Mouse (Mus musculus): ENCODE data around the gene Znrf4. TPM values are rescaled to one million over a fixed set of nuclear protein-coding genes. Genes with fewer than 3 reads are reported as not detected.
A peak's percentile ranks its signal among the peaks of the same experiment; 100 is the strongest.

The Znrf4 gene
- total RNA-seq, 2 experiments from 2014 or later: not detected

DNA sequence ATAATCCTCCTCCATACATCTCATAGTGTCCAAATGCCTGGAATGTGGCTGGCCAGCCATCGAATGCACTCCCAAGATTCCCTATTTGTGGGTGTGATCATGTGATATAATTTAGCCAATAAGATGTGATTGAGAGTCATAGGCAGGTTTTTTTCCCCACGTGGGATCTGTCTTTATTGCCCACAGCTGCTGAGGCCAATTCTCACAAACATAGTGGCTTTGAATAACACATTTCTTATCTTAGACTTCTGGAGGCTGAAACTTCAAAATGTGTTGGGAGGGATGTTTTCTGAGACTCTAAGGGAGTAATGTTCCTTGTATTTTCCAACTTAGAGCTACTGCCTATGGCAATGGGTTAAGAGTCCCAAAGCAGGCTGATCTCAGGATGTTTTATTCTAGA, 17.8 kb downstream of the Znrf4 start:
- no peak for DNase-seq (ENCODE audit: extremely low spot score in 1 of 2, low spot score in 1 of 2)

DNA sequence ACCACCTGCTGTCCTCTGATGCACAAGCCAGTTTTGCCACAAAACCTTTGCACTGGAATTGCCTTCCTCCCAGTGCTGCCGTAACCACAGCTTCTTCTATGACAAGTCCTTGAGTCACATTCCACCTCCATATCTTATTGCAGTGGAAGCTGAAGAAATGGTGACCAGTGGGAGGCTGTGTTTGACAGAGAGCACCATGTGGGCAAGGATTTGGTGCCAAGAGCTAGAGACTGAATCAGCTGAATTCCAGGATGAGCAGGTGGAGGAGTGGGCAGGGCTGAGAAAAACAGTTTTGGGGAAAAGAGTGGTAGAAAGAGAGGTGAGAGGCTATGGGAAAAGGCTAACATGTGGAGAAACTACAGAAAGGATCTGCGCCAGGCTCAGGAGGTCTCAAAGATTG, 18.4 kb downstream of the Znrf4 start:
- no peak for DNase-seq (ENCODE audit: extremely low spot score in 1 of 2, low spot score in 1 of 2)

DNA sequence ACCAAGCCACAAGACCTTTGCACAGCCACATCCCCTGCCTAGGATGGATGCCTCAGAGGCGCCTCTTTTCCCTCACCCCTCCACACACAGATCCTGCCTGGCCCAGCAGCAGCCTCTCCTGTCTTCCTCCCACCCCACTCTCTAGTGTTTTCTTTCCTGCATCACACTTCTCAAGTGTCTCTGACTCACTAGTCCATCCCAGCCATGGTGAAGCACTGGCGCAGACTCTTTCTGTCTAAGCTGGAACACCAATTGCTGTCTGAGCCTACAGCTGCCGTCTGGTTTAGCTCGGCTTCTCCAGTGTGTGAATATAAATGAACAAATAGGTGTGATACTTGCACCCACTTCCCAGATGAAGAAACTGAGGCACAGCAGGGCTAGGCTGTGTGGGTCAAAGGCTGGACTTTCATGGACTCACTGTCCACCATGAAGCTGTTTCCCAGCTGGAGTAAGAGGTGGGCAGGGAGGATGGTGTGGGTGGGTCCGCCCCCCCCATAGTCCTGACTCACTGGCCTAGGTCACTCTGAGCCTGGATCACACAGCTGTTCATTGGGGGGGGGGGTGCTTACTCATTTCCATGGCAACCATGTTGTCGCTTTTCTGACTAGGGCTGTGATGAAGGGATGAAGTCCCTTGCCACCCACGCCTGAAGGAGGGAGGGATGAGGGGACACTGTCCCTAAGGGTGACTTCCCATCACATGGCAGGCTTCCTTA, 21.6 kb downstream of the Znrf4 start:
- DNase-seq (ENCODE audit: extremely low spot score in 1 of 2, low spot score in 1 of 2): no peak

DNA sequence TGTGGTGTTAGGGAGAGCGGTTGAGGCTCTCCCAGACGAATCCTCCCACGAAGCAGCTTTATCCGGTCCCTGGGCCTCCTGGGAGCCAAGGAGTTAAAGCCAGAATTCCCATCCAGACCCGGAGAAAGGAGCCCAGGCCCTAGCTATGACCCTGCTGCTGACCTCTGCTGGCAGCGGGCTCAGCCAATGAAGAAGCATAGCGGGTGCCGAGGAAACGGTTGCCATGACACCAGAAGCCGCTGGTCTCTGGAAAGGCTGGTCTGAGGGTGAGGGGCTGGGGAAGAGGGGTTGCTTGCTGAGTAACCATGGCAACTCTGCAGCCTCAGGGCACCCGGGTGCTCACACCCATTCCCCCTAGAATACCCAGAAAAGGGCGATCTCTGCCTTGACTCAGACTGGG, 24.2 kb downstream of the Znrf4 start:
- no peak for DNase-seq (ENCODE audit: extremely low spot score in 1 of 2, low spot score in 1 of 2)

DNA sequence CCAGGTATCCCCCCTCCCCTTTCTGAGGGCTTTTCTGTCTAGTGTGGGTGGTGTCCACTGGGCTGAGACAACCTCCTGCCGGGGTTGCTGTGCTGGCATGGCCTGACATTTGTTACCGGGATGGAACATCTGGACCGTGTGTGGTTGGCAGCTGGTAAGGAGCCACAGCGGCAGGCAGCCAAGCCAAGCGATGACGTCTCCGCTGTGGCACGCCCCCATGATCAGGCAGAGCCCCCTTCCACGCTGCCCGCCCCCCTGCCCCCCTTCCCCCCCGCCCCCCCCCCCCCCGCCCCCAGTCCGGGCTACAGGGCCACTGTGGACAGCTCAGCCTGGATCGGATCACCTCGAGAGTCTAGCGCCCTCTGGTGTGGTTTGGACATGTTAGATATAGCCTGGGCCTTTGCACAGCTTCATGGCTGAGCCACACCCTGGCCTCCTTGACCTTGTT, 24.8 kb downstream of the Znrf4 start:
- peak in 1 of 2 experiments; percentile 43 for DNase-seq (ENCODE audit: extremely low spot score in 1 of 2, low spot score in 1 of 2)

DNA sequence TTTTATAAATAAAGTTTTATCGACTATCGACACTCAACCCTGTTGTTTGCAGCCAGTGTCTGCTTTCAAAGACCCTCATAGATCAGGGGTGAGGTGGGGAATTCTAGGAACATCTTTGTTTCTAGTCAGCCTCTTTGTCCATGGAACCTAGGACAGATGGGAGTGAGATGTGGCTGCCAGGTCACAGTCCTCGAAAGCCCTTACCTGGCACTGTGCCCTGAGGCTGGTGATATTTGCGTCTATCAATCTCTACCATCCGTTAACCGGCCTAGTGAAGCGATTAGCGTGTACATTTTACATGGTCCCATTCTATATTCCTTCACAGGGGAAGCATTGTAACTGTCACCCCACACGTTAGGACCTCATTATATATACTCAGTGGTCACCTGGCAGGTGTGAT, 26.3 kb downstream of the Znrf4 start:
- DNase-seq (ENCODE audit: extremely low spot score in 1 of 2, low spot score in 1 of 2): no peak

DNA sequence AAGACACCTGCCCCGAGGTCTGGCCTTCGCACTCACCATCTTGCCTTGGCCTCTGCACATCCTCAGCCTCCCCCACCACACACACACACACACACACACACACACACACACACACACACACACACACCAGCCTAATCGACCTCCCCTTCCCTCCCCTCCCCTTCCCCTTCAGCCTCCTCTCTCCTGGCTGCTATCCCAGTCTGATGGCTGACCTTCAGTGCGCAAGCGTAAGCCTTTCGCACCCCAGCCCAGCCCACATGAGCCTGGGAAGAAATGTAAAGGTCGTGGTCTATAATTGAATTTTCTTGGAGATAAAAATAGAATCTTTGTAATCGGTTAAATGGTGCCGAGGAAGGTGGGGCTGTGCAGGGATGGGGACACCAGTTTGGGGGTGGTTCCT, 27.1 kb downstream of the Znrf4 start:
- DNase-seq (ENCODE audit: extremely low spot score in 1 of 2, low spot score in 1 of 2): no peak

DNA sequence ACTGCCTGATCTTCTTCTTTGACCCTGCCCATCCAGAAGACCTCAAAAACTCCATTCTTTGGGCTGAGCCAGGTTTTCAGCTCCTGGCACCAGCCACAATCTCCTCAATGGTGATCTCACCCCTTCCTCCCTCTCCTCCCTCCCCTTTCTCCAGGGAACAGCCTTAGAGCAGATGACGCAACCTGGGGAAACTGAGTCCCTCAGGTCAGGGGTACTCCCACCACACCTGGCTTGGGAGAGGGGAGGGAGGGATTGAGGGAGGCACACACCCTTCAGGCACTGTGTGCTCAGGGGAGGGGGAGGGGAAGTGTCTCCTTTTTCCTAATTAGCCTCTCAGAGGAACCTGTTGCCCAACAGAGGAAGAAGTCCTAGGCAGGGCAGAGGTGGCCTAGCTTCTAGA, 29.6 kb downstream of the Znrf4 start:
- no peak for DNase-seq (ENCODE audit: extremely low spot score in 1 of 2, low spot score in 1 of 2)

DNA sequence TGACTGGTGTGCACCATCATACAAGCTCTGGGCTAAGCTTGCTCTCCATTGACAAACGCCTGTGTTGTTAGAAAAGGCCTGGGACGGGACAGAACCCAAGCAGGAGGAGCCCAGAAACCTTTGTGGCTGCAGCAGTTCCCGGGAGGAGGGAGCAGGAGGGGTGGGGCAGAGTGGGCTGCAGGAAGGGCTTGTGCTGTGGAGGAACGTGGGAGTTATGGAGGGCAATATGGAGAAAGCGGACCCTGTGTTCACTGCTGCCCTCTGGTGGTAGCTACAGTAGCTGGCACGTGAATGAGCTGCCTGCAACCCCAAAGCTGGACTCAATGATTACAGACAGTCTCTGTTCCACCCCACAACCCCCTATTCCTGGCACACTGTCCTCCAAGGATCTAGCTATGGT, 32.9 kb downstream of the Znrf4 start:
- peak in 1 of 2 experiments; percentile 76 for DNase-seq (ENCODE audit: extremely low spot score in 1 of 2, low spot score in 1 of 2)

DNA sequence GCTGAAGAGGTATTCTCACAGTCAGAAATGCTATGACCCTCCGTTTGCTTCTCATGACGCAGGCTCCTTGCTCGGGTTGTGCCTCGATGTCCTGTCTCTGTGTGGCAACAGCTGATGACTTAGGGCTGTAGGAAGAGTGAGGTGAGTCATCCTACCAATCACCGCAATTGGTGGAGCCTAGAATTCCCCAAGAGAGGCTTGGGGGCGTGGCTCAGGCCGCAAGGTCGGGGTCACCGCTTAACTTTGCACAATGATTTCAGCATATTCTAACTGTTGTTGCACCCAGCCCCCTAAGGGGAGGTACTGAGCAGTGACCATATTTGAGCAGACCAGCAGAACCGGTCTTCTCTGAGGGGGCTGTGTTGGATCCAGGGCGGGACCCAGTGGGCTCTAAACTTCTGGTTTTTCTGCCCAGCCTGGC, 34.0 kb downstream of the Znrf4 start:
- no peak for DNase-seq (ENCODE audit: extremely low spot score in 1 of 2, low spot score in 1 of 2)

DNA sequence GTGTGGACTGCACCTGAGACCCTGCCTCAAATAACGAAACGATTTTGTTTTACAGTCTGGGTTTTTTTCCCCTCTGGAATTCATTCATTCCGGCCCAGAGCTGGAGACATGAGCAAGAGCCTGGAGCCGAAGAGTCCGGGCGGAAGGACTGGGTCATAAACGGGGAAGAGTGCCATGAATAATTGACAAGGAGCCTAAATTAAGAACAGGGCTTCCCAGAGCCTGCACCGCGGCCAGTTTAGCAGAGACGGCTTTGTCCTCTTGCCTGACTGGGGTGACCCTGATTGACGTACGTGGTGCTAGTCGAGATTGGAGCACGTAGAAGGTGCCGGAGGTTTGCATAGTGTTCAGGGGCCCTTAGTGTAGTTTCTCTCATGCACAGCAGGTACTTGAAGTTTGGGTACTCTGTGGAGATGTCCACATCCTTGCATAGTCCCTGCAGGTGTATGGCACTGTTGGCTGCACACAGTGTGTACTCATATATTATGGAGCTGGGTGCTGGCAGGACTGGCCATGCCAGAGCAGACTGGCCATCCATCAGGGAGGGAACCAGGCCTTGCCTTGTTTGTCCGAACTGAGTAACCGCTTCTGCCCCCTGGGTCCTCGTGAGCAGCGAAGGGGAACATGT, 34.9 kb downstream of the Znrf4 start:
- no peak for DNase-seq (ENCODE audit: extremely low spot score in 1 of 2, low spot score in 1 of 2)

DNA sequence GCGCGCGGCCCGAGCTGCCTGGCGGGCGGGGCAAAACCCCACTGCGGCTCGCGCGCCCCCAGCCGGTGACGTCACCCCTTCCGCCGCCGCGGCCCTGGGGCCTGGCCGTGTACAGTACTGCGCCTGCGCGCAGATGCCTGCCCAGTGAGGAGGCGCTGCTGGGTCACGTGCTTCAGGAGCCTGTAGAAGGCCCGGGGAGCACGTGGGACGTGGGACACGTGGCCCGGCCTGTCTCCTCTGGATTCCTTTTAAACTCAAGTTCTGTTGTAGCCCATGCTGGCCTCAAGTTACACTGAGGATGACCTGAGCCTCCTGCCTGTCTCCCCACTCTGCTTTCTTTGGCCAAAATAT, 35.9 kb downstream of the Znrf4 start, which contains the start of gene Ptprs:
Ptprs (minus strand) TSS at position 82 of the 351 bp plus-strand sequence.
- DNase-seq (ENCODE audit: extremely low spot score in 1 of 2, low spot score in 1 of 2): peak; percentile 96 to 98

DNA sequence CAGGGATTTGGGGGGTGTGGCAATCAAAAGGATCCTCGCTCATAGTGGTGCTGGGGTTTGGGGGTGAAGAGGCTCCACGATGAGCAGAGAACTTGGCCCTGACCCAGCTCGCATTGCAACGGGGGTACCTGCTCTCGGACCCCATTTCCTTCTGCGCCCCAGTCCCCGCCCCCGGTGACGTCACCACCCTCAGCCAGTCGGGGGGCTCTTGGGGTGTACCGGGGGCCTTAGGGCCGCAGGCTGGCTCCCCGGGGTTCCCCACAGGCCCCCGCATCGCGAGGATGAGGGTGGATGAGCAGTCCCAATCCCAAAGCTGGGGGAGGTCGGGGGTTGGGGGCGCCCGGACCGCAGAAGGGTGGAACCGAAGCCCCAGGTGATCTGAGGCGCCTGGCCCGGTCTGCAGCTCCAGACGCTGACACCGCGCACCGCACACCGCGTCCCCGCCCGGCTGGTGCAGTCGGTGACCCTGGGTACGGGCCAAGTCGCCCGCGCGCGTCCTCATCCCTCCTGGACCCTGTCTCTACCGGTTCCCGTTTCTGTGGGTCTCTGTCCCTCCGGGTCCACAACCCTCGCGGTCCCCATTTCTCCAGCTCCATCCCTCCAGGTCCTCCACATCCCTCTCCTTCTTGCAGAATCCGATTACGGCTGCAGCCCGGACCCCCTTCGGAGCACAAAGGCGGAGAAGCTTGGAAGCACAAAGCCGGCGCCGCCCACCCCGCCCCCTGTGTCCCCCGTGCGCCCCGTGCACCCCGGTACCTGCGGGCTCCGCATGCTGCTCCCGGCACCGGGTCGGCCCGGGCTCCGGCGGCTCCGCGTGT, 36.4 kb downstream of the Znrf4 start:
- DNase-seq (ENCODE audit: extremely low spot score in 1 of 2, low spot score in 1 of 2): peak in 1 of 2 experiments; percentile 66

DNA sequence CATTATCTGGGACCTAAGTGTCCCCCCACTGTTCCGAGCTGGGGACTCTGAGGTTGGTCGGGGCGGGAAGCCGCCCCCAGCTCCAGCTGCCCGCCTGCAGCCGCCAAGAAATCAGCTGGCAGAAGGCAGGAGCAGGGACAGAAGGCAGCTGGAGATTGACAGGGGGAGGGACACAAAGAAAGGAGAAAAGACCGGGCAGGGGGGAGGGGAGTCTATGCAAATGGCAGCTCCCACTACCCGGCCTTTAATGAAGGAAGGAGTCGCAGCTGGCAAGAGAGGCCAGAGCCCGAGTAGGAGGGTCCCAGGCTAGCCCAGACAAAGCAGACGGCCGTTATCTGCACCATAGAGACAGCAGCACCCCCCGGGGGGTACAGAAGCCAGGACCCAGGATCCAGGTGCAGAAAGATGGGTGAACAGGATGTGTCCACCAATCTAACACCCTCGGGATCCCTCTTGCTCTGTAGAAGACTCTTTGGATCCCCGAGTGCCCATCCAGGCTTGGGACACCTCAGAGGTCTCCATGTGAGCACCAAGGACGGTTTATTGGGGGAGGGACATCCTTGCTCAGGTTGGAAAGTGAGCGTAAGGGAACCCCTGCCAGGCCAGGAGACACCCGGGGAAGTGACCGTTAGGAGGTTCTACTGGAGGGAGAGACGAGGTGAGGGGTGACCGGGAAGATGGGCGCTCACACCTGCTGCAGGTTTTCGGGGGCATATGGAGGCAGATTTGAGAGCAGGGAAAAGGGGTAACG, 37.2 kb downstream of the Znrf4 start:
- DNase-seq (ENCODE audit: extremely low spot score in 1 of 2, low spot score in 1 of 2): peak; percentile 59

DNA sequence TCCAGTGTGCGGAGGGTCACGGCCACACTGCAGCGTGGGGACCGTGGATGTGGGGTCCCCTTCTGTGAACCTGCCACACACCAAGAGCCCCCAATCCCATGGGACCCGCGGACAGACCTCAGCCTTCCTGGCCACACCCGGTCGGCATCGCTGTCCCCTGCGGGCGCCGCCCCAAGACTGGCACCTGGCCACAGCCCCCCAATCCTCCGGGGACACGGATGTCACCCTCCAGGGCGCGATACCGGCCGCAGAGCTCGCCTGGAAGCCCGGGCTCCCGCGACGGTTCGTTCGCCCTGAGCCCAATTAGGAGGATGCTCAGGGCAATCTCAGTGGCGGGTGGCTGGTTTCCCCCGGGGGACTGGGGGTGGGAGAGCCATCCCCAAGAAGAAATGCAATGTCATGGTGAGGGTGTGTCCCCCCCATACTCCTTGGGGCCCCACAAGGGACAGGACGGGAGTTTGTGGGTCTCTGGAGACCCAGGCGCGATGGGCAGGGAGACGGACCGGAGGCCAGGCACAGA, 37.9 kb downstream of the Znrf4 start:
- no peak for DNase-seq (ENCODE audit: extremely low spot score in 1 of 2, low spot score in 1 of 2)

DNA sequence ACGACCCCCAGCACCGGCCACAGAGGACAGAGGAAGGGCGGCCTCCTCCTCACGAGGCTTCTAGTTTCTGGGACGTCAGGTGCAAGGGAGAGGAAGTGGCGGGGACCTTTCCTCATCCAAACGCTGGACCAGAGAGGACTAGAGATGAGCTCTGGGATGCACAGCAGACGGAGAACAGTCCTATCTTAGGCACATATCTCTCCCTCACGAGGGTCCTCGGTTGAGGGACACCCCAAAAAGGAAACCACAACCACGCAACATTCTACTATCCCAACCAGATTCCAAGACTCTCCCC, 38.7 kb downstream of the Znrf4 start:
- no peak for DNase-seq (ENCODE audit: extremely low spot score in 1 of 2, low spot score in 1 of 2)

DNA sequence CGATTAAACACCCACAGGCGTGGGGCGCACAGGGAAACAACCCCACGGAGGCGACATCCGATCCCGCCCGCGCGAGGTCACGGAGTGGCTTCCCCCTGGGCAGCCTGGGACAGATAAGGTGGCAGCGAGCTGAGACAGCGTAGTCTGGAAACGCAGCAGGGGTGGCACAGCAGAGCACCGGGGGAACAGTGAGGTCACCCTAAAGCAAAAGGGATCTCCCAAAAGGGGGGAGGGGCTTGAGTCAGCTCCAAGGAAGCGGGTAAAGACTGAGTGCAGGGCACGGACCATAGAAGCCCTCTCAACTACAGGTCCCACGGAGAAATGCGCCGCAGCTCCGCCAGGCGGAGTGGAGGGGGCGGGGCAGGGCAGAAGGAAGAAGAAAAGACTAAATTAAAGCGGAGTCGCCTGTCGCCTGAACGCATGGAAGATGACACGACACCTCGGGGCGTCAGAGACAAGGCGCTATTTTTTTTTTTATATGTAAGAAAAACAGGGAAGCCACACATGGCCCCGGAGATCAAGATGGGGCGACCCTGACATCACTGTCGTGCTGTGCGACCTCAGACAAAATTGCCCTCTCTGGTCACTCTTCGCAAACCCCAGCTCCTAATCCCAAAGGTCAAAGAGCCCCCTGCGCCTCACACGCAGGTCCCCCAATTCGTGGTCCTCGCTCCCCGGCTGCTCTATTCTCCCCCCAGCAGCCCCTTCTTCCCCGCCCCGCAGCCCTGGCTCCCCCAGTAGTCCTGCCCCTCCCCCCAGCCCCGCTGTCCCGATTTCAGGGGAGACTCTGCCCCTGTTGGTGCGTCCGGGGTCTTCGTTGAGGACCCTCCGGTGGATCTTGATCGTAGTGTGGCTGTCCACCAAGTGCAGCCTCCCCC, 39.3 kb downstream of the Znrf4 start:
- peak in 1 of 2 experiments; percentile 58 for DNase-seq (ENCODE audit: extremely low spot score in 1 of 2, low spot score in 1 of 2)

DNA sequence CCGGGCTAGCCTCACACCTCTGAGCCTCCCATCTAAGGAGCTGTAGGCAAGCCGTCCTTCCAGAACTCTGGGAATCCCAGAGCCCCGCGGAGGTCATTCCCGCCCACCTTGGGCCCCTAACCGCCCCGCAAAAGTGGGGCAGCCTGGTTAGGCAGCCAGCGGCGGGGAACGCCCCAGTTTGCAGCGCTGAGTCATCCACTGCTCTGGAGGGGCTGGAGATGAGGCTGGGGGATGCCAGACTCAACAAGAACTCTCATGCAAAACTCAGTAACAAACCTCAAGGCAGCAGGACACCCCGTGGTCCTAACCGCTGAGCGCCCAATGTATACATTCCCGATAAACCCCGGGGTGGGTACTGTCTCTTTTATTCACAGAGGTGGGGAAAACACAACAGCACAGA, 40.1 kb downstream of the Znrf4 start:
- DNase-seq (ENCODE audit: extremely low spot score in 1 of 2, low spot score in 1 of 2): no peak

DNA sequence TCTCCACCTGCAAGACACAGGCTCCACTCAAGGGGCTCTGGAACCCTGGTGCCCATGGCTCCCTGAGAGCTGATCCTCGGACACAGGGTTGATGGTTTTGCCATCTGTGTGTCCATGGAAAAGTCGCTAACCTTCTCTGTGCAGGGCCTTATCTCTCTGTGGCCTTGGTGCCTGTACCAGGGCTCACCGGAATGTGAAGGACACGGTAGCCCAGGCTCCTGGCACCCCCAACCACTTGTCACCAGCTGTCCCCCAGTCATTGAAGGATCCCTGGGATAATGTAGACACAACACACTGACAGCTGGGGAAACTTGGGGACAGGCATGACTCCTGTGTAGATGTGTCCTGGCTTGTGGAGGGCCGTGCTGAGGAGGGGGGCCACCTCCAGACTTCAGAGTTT, 41.1 kb downstream of the Znrf4 start:
- DNase-seq (ENCODE audit: extremely low spot score in 1 of 2, low spot score in 1 of 2): no peak

DNA sequence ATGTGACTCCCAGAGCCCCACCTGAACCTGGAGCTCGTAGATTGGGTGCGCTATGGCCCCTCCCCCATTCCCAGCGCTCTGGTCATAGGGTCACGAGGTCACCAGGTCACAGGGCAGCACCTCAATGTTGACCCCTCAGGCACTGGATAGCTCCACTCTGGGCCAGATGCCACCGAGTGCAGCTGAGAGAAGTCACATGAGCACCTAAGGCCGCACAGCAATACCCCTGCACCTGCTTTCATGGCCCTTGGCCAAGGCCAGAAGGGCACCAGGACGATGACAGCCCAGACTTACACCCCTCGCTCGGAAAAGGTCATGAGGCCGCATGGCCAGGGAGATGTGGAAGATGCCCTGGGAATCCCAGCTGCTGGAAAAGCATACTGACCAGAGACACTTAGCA, 41.7 kb downstream of the Znrf4 start:
- DNase-seq (ENCODE audit: extremely low spot score in 1 of 2, low spot score in 1 of 2): no peak

Measured in layer of hippocampus, postnatal 25 days (tissue).